Mouse (Mus musculus) ES-E14 (cell line): Measurements from ENCODE around the gene Upp1. TPM values are rescaled to one million over a fixed set of nuclear protein-coding genes. Genes with fewer than 3 reads are reported as not detected.

Source experiments
- DNase-seq: peaks from one replicate; pipeline ENCODE4 v3.0.0-alpha.2; 2013; ENCODE audit warnings: low read depth, low spot score
- H3K27ac ChIP-seq: 2 replicates; pipeline ENCODE4 v1.5.1; 2012; ENCODE audit warnings: low read depth, mild to moderate bottlenecking, low read length, moderate library complexity, mixed read lengths; ENCODE audit not compliant: poor library complexity, insufficient read depth, severe bottlenecking
- H3K36me3 ChIP-seq: 2 replicates; pipeline ENCODE4 v1.6.1; 2012; ENCODE audit warnings: mild to moderate bottlenecking, low read length, moderate library complexity, mixed read lengths; ENCODE audit not compliant: control insufficient read depth, poor library complexity, insufficient read depth, severe bottlenecking
- H3K4me1 ChIP-seq, 2 experiments: fragments of 150-350 bp in 1 of 2; sonication (generic) in 1 of 2; 2 replicates each; pipeline ENCODE4 v1.6.1; 2012; ENCODE audit warnings: low read length in 2 of 2, mild to moderate bottlenecking in 1 of 2, mixed read lengths in 1 of 2; ENCODE audit not compliant: control insufficient read depth in 2 of 2, insufficient read depth in 2 of 2, poor library complexity in 1 of 2
- H3K4me3 ChIP-seq, 2 experiments: fragments of 150-350 bp in 1 of 2; sonication (generic) in 1 of 2; 2 replicates each; pipeline ENCODE4 v1.5.1; 2012; ENCODE audit warnings: low read length in 2 of 2, low read depth in 1 of 2, mild to moderate bottlenecking in 1 of 2, mixed read lengths in 1 of 2; ENCODE audit not compliant: insufficient read depth in 1 of 2, poor library complexity in 1 of 2, severe bottlenecking in 1 of 2
- H3K9ac ChIP-seq: 2 replicates; pipeline ENCODE4 v1.6.1; 2012; ENCODE audit warnings: low read depth, mild to moderate bottlenecking, low read length, mixed read lengths; ENCODE audit not compliant: poor library complexity, insufficient read depth, severe bottlenecking
- H3K9me3 ChIP-seq: fragments of 150-350 bp; sonication (generic); 2 replicates; pipeline ENCODE4 v1.6.1; 2012; ENCODE audit warnings: low read depth, mild to moderate bottlenecking, low read length; ENCODE audit not compliant: control insufficient read depth, insufficient read depth
- CHD2 ChIP-seq: IDR thresholded peaks from 2 replicates; pipeline ENCODE4 v1.6.1; 2014; ENCODE audit warnings: mild to moderate bottlenecking, low read depth, low read length, inconsistent platforms
- HCFC1 ChIP-seq: IDR thresholded peaks from 2 replicates; pipeline ENCODE4 v1.6.1; 2012; ENCODE audit warnings: low read length, inconsistent platforms, borderline replicate concordance; ENCODE audit not compliant: insufficient read depth
- MAFK ChIP-seq: IDR thresholded peaks from 2 replicates; pipeline ENCODE4 v1.6.1; 2014; ENCODE audit warnings: mild to moderate bottlenecking, low read depth, low read length, inconsistent platforms; ENCODE audit not compliant: insufficient read depth
- ZC3H11A ChIP-seq: IDR thresholded peaks from 2 replicates; pipeline ENCODE4 v1.6.1; 2012; ENCODE audit warnings: low read depth, mild to moderate bottlenecking, inconsistent platforms, low read length, borderline replicate concordance
- ZNF384 ChIP-seq: IDR thresholded peaks from 2 replicates; pipeline ENCODE4 v1.6.1; 2012; ENCODE audit warnings: low read depth, low read length, inconsistent platforms
- in situ Hi-C, 2 experiments: fragments of 600-800 bp; cut with MboI; formaldehyde crosslinking; loops; one replicate each; pipeline ENCODE4 v1.15.1; 2025; ENCODE audit warnings: low sequenced_read_pairs in 2 of 2, inconsistent platforms in 1 of 2; ENCODE audit not compliant: unreplicated experiment in 2 of 2
- total RNA-seq: library from RNA; depleted of rRNA; stranded (reverse); fragments of 300-350 nt; gene quantifications from 2 replicates; pipeline ENCODE4 v1.2.3, GENCODE M21; 2012

Gene Upp1
- total RNA-seq, 1 experiment: 639 TPM

DNA sequence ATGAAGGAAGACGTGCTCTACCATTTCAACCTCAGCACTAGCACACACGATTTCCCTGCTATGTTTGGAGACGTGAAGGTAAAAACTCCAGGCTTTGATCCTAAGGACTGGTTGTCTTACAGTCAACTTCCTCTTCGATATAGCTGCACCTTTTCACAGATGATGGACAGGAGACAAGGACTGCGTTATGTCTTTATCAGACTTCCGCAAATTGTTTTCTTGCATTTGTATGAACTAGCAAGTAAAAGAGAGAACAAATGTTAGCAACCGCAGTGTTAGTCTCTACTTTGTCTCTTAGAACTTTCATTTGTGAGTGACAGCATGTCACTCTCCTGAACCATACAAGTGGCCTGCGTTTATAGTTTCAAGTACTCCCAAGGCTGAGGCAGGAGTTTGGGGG is 11.6 kb downstream of the Upp1 start:
- DNase-seq: no peak
- no peak overlapping the region for H3K4me3 ChIP-seq
- no peak overlapping the region for H3K9ac ChIP-seq
- H3K27ac ChIP-seq: no peak overlapping the region
- H3K36me3 ChIP-seq: peaks cover 51% of the 10 kb centered on the region
- no peaks in the 10 kb centered on the region for H3K9me3 ChIP-seq
- peaks cover 4 to 7% of the 10 kb centered on the region in 2 experiments; a peak in 3 of 4 replicates for H3K4me1 ChIP-seq
- in situ Hi-C loops: loop anchor here (25.0 kb wide), 1 partner anchor 692 kb away; no protein-coding TSS in a partner anchor
- TF ChIP-seq ZC3H11A (no peak), MAFK (no peak), HCFC1 (no peak), CHD2 (no peak)

DNA sequence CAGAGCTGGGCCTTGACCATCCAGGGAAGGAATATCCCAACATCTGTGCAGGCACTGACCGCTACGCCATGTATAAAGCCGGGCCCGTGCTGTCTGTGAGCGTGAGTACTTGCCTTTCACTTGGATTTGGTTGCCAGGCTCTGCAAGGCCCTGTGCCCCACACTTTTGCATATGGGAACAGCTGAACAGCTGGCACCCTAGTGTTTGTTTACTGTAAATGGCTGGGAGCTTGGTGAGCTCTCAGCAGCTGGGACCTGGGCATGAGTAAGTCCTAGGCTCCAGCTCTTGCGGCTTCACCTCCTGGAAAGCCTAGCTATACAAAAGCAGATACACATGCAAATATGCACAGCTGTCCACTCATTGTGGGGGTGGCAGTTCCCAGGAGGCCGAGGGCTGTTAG is 13.8 kb downstream of the Upp1 start:
- H3K4me3 ChIP-seq: no peak overlapping the region
- TF ChIP-seq HCFC1 (no peak), CHD2 (no peak), MAFK (no peak), ZNF384 (no peak), ZC3H11A (no peak)
- peaks cover 56% of the 10 kb centered on the region for H3K36me3 ChIP-seq
- no peaks in the 10 kb centered on the region for H3K9me3 ChIP-seq
- H3K27ac ChIP-seq: no peak overlapping the region
- H3K9ac ChIP-seq: no peak overlapping the region
- peaks cover 0 to 2% of the 10 kb centered on the region in 2 experiments; a peak in 1 of 4 replicates for H3K4me1 ChIP-seq
- DNase-seq: no peak
- in situ Hi-C loops: loop anchor here (5.0 to 25.0 kb wide), 3 partner anchors 144 to 694 kb away; no protein-coding TSS in a partner anchor

DNA sequence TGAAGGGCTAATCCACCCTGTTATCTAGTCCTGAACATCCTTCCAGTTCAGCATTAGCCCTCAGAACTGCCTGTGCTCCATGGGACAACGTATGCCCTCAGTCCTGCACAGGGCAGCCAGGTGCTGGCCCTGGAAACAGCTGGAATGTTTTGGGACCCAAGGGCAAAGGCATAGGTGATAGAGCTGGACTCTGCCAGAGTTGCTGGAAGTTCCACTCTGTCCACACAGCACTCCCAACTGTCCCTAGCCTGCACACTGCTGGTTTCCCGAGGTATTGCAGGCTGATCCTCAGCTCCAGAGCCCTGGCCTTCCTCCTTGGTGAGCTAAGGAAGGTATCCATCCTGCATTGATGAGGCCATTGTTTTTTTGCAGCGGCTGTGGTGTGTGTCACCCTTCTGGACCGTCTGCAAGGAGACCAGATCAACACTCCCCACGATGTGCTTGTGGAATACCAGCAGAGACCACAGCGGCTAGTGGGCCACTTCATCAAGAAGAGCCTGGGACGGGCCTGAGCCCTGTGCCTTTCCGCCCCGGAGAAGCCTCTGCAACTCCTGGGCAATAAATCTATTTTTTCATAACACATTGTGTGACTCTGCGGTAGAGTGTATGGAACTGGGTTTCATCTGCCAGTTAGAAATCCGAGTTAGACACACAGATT is 17.8 kb downstream of the Upp1 start:
- DNase-seq: no peak
- Histone ChIP-seq H3K27ac (no peak overlapping the region), H3K9me3 (no peaks in the 10 kb centered on the region), H3K4me3 (no peak overlapping the region), H3K4me1 (peaks cover 0 to 2% of the 10 kb centered on the region in 2 experiments; a peak in 1 of 4 replicates), H3K9ac (no peak overlapping the region), H3K36me3 (peaks cover 44% of the 10 kb centered on the region)
- in situ Hi-C loops: loop anchor here (10.0 to 25.0 kb wide), 2 partner anchors 151 to 698 kb away; no protein-coding TSS in a partner anchor
- TF ChIP-seq MAFK (no peak), HCFC1 (no peak), CHD2 (no peak), ZC3H11A (no peak), ZNF384 (no peak)

DNA sequence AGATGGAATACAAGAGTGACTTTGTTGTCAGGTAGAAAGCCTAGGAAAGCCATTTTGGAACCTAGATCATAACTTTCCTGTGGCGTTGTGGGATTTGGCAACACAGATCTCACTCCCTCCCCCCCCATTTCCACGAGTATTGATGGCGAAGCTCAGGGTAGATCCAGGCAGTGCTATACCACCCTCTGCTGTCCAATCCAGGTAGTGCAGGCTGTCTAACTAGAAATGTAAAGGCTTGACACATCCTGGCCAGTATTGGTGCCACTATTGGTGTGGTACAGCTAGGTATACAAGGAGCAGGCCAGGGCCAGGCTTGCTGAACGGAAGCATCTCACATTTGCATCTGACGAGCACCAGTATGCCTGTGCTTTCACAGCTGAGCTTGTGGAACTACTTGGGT is 18.6 kb downstream of the Upp1 start:
- peak; percentile 84; the same call in 1 of the 2 replicates for TF ChIP-seq ZC3H11A
- TF ChIP-seq CHD2: no peak
- H3K4me1 ChIP-seq: peaks cover 0 to 2% of the 10 kb centered on the region in 2 experiments; a peak in 1 of 4 replicates
- H3K4me3 ChIP-seq: no peak overlapping the region
- no peak overlapping the region for H3K9ac ChIP-seq
- peaks cover 39% of the 10 kb centered on the region for H3K36me3 ChIP-seq
- peak; percentile 77 for DNase-seq
- no peaks in the 10 kb centered on the region for H3K9me3 ChIP-seq
- in situ Hi-C loops: loop anchor here (10.0 to 25.0 kb wide), 2 partner anchors 152 to 699 kb away; no protein-coding TSS in a partner anchor
- H3K27ac ChIP-seq: no peak overlapping the region
